Mouse (Mus musculus) G1E-ER4 (cell line): Measurements from ENCODE around the gene Spint2. TPM values are rescaled to one million over a fixed set of nuclear protein-coding genes. Genes with fewer than 3 reads are reported as not detected.

Source experiments
- GATA1 ChIP-seq: IDR thresholded peaks from one replicate; pipeline ENCODE4 v1.8.0; 2012; ENCODE audit warnings: low read length, inconsistent platforms
- polyA plus RNA-seq: library from polyadenylated mRNA; stranded (reverse); fragments of >175 nt; gene quantifications from 2 replicates; pipeline ENCODE4 v1.2.3, GENCODE M21; 2012

Spint2 gene
- polyA plus RNA-seq, 1 experiment = 112 TPM

DNA sequence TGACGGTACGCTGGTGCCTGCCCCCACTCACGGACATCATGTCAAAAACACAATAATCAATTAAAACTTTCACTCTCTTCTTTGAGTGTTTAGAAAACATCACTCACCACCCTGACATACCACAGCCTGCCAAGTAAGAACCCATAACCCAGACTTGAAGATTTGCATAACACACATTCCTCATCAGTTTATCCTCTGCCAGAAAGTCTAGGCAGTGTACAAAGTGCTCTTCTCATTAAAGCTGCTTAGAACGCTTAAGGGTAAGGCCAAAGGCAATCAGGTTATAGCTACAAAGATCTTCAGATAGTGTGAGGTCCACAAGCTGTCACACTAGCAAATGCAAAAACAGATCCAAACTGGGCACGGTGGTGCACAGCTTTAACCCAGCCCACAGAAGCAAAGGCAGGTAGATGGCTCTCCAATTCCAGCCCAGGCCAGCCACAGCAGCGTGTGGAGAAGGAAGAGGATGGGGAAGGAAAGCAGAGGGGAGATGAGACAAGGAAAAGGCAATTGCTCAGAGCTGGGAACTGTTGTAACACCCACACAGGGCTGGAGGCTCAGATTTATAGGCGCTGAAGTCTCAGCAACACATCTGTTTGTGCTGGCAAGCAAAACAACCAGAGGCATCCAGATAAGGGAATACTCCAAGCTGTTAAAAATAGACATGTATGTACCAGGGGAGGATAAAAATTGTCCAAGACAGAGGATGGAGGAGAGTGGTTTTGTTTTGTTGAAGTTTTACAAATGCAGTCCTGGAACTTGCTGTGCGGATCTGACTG is 9.8 kb downstream of the Spint2 start:
- TF ChIP-seq GATA1 = no peak

DNA sequence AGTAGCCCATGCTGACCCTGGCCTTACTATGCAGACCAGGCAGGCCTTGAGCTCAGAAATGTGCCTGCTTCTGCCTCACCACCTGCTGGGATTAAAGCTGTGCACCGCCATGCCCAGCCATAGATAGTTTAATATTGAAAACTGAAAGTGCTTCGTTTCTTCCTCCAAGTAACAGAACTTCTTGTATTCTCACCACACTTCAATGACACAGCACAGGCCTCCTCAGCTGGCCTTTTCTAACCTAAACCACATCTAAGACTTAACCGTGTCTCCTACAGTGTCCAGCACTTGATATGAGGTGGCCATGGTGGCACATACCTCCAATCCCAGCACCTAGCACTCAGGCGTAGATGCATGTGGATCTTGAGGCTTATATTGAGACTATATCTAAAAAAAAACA is 11.3 kb downstream of the Spint2 start:
- TF ChIP-seq GATA1 = no peak

DNA sequence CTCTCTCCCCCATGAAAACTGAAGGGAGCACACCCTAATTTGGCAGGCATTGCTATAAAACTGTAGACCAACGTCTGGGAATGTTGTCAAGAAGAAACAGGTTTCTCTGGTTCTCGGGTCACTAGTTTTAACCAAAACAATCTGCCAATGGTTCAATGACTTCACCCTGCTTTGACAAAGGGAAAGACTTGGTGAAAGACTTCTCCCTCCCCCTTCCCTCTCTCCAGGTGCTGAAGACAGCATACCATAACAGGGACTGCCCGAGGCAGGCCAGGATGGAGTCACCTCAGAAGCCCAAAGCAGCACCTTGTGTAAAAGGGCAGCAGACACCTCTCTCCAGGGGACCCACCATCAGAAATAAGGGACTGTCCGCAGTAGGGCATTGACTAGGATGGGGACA is 14.8 kb downstream of the Spint2 start:
- no peak for TF ChIP-seq GATA1

DNA sequence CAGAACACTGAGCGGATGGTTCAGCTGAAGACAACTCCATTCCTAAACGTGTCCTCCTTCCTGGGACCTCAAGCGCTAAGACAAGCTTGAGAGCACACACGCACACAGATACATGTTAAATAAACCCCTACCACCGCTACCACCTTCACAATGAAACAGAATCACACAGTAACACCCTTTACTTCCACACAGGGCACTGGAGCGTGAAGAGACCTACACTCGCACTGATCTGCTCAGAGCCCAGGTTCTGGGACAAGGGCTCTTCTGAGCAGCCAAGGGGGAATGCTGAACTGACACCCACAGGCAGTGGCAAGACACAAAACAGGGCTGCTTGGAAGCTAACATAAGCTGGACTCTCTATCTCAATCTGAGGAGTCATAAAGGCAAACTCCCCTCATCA is 16.1 kb downstream of the Spint2 start:
- no peak for TF ChIP-seq GATA1

DNA sequence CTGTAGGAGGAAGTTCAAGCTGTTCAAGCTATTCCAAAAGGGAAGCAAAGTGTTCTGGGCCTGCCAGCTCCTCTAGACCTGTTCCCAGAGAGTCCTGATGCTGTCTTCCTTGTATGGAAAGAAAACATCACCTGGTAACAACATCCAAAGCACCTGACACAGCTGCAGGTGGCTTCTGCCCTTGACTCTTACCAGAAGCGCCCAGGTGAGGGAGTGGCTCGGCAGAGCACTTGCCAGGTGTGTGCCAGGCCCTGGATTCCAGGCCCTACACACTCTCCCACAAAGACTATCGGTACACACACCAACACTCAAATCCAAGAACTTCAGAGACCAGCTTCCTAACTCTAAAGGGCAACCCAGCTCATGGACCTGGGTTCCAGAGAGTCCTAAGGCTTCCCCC is 17.9 kb downstream of the Spint2 start:
- TF ChIP-seq GATA1 = no peak

DNA sequence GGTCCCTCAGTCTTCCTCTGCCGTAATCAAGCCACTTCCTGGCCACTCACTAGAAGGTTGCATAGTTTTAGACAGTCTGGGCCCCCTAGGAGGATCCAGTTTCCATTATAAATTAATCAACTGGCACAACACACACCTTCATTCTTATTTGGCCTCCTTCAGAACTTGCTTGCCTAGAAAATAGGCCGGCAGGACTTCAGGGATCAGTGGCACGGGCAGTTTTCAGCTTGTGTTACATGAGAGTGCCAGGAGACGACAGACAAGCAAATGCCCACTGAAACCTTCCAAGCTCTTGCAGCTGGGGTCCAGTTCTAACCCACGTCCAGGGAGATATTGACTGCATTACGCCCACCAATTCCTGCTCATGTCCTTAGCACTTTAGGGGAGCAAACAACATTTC is 19.6 kb downstream of the Spint2 start:
- TF ChIP-seq GATA1 = no peak

DNA sequence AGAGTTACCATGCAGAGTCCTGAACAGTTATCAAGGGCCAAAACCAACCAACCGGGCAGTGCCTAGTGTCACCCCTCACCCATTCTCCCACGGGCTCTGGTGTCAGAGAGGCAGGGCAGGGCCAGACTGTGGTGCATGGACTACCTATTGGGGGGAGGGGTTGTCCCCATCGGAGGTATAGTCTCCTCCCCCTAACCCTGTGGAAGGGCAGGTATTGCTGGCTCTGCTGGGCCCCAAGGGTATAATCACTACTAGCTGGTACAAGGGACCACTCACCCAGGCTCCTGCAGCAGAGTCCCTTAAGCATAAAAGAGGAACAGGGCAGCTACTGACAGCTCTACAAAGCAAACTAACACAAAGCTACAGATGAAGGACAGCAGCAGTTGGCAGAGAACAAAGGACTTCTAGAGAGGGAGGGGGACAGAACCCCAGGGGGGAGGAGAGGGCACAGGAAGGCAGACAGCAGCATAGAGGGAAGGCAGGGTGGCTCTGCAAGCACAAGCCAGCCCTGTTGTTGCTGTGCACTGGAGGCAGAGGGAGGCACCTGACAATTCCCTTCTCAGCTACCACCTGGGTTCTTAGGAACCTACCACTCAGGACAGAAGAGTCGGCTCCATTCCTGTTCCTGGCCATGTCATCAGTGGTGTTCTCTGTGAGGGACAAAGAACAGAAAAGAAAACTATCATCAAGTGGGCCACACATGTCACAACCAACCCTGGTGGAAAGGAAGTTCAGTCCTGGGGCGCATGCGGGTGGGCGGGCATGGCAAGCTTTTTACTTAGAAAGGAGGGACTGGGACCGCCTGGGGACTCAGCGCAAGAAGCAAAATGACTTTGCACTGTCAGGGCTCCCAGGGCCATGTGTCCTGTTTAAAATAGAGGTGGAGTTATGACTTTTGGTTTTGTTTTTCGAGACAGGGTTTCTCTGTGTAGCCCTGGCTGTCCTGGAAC is 21.7 kb downstream of the Spint2 start:
- no peak for TF ChIP-seq GATA1

DNA sequence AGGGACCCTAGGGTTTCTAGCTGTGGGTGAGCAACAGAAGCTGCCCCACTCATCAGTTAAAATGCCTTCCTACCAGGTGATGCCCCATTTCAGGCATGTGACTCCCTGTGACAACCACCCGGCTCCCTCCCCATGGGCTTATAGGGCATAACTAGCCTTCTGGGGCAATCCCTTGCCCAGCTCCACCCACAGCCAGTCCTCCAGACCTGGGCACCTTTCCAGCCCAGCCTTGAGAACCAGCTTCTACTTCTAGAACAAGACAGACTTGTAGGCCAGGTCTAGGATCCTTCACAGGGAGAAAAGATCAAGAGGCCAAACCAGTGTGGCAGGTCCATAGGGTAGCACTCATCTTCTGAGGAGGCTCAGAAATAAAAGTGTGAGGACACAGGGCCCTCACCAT is 24.3 kb downstream of the Spint2 start:
- no peak for TF ChIP-seq GATA1

DNA sequence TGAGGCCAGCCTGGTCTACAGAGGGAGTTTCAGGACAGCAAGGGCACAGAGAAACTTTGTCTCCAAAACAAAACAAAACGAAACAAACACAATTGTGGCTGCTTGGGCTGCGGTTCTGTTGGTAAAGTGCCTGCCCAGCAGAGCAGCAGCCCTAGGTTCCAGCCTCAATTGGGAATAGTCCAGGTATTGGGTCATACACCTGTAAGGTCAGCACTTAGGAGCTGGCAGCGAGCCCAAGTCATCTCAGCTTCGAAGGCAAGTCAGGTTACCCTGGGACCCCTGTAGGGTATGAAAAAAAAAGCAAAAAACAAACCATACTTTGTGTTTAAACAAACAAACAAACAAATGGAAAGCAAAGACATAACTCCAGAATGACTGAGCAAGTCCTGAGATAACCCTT is 25.8 kb downstream of the Spint2 start:
- TF ChIP-seq GATA1 = no peak

DNA sequence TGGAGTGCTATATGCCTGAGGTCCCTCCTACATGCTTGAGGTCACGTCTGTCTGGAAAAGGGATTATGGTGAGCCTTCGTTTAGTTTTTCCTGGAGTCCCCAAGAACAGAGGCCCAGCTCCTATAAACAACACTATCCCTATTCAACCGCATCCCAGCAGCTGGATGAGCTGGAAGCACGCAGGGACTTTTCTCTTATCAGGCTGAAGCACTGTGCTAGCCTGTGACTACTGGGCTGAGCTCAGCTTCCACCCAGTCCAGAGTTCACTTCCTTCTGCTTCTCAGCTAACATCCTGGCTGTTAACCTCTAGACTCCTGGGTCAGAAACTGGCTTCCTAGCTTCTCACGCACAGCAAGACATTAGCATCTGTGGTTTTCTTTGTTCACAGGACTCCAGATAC is 27.9 kb downstream of the Spint2 start:
- no peak for TF ChIP-seq GATA1

DNA sequence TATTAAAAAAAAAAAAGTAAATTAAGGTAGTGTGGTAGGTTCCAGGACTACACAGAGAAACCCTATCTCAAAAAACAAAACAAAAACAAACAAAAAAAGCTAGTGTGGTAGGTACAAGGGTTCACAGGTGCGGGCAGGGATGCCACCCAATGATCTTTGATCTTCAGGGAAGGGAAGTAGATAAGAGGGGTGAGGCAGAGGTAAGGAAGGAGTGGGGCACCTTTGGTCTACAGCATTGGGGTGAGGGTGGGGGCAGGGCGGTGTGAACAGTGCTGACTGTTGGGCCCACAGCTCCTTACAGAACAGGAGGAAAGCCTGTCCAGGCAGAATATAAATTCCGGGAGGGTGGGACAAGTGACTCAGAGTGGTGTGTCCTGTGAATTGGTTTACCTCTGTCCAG is 30.5 kb downstream of the Spint2 start:
- TF ChIP-seq GATA1 = no peak

DNA sequence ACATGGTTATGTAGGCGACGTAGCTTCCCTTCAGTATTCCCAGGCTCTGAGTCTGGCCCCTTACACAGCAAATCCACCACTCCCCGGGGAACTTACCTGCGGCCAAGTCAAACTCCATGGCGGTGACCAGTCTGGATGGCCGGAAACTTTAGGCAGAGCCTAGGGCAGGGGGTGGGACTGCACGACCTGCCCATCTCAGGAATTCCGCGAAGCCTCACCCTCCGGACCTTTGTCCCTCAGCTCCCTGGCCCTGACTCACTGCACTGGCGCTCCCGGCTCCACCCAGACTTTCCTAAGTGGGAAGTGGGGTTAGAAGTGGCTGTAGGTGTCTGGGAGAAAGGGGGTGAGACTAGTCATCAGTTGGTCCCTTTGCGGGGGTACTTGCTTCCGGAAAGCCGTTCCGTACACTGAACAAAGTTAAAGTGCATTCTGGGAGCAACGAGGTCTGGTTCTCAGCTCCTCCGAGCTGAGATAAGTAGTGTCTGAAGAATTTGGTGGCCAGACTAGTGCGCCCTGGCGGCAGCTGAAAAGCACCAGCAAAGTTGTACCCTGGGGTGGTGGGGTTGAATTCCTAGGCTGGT is 33.4 kb downstream of the Spint2 start, which contains the start of gene 2200002D01Rik:
TSS of gene 2200002D01Rik (minus strand) at position 206 of the 581 bp plus-strand sequence.
- no peak for TF ChIP-seq GATA1

DNA sequence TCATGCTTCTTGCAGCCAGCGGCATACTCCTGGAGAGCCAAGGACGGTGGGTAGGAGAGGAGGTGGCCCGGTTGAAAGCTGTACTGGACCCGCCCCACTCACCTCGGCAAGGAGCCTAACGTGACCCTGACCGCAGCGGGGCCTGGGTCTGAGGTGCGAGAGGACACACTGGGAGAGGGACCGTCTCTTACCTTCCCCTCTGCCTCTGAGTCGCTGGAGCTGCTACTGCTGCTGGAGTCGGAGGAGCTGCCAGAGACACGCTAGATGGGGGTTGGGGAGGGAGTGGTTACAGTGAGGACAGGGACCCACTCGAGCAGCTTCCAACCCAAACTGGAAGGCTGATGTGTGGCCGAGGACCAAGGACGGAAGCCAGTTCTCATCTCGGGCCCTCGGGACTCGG is 34.0 kb downstream of the Spint2 start:
- no peak for TF ChIP-seq GATA1

DNA sequence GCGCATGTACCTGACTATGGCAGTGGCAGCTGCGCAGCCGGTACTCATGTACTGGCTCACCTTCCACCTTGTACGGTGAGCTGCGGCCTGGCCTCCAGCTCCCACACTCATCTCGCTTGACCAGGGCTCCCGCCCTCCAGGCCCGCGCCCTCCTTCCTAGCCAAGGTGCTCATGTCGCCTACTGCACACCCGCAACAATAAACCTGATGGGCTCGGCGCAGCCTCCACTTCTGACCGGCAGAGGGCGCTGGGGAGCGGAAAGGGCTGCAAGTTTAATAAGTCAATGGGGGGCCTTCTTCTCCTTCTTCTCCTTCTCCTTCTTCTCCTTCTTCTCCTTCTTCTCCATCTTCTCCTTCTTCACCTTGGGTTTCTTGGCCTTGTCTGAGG is 34.4 kb downstream of the Spint2 start:
- no peak for TF ChIP-seq GATA1

DNA sequence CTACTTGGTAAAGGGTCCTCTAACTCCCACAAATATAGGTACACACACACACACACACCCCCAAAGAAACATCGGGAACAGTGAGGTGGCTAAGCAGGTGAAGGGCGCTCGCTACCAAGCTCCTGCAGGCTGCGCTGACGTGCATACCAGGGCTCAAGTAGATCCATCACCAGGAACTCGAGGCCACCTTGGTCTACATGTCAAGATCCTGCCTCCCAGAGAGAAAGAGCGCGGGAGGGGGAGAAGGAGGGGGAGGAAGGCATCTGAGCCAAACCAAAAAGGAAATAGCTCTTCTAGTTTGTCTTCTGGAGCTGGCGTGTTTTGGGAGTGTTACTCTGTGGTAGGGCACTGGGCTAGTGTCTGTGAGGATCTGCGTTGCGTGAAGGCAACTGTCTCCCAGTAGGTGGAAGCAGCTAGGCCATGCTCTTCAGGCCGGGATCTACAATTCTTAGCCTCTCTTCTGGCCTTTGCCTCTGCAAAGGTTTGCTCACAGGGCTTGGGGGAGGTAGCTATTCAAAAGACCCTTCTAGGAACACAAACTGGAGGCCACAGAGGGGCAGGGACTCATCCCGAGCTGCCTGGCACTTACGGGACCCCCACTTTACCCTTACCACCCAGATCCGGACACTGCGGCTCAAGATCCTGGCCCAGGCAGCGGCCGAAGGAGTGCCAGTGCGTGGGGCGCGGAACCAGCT is 34.9 kb downstream of the Spint2 start:
- TF ChIP-seq GATA1 = no peak

DNA sequence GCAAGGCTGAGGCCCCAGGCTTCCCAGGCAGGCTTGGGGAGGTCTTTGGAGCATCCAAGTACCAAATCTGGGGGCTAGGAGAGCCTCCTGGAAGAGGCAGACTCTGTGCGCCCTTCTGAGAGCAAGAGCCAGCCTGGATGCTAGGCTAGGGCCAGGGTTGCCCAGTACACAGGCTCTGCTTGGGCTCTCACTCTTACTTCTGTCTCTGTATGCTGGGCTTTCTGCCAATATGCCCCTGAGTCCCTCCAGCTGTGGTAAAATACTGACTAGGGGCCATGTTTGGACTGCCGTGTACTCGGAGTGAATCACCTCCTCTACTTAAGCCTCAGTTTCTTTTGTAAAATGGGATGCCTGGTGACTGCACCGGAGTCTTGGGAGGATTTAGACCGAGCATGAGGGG is 35.7 kb downstream of the Spint2 start:
- no peak for TF ChIP-seq GATA1
